Mouse (Mus musculus) testis, postnatal 14 days (tissue): ENCODE data around the gene Syne1.

Source experiments
- DNase-seq: peaks from one replicate; pipeline ENCODE4 v3.0.0; 2021; ENCODE audit warnings: low spot score

Gene Syne1

DNA sequence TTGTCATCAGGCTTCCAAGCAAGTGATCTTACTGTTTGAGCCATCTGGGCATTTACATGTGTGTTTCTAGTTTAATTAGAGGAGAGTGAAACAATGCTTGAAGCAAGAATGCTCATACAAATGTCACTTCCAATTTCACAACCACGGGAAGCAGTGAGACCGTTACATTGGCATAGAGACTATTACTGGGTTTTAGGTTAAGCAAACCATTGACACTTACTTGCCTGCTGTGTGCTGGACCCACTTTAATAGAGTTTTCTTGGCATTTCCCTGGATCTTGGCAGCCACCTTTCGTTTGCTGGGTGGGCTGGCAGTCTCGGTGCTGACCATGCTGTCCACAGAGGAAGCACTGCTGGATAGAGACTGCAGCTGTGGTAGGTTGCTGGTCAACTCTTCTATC, 127.3 kb downstream of the Syne1 start:
- DNase-seq, result no peak

DNA sequence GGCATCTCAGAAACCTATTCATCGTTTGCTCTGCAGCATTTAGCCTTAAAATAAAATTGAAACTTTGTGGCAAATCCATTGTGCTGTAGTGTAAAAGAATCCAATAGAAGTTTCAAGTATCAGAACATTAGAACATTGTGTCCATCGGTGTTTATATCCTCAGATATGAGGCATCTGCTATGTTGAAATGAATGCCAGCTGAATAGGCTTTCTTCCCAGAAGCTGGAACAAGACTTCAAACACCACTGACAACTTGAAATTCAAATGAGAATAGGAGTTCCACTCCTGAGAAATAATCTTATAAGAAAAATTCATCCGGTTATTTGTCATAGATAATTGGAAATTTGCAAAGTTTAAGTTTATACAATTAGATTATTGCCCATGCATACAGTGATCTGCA, 135.6 kb downstream of the Syne1 start:
- no peak for DNase-seq

DNA sequence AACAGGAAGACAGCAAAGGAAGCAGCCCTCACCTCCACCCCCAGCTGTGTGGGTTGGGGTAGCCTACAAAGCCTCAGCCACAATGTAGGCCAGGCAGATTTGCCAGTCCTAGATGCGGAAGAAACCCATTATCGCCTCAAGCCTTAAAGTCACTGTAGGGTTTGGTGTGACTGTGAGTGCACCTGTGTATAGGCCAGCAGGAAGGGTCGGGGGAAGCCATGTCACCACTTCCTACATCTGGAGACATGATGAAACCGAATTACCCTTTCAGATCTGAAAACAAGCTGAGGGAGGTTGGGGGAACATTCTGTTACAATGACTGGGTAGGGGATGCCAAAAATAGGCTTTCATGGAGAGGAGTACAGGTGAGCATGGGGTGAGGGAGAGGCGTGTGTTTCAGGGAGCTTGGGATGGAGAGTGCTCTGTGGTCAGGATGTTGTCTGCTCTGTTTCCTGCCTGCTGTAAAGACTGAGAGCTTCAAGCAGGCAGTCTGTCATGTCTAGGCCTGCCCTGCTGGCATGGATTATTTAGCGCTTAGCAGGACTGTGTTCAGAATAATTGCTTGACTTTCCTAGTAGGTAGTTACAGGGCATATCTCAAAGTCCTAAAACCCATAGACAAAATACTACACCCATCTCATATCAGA, 167.0 kb downstream of the Syne1 start:
- DNase-seq, result no peak

DNA sequence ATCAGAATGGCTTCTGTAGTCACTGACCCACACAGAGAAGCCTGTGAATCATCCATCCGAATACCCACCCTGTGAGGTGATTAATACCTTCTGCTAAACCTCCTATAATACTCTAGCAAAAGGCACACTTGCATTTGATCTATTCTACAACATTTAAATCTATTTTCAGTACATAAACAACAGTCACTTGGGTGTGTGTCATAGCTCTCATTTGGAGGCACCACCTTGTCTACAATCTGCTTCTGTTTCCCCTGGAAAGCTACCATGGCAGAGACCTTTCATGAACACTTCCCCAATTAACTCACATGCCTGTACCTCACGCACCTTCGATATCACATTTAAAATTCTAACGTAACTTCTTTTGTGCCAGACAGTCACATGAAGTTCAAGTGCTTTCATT, 169.7 kb downstream of the Syne1 start:
- no peak for DNase-seq

DNA sequence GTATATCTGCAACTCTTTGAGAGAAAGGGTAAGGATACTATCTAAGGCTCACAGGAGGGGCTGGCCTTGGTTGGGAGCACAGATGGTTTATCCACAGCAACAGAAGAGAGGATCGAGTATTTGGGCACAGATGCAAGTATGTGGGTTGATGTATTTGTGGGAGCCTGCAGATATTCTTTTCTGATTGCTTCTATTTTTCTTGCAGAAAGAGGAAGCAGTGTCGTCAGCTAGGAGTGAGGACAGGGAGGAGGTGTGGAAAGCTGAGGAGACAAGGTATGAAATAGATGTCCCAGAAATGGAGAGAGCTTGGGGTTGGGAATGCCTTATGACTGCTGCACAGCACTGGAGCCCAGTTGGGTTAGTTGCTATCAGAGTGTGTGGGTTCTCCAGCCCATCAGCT, 172.3 kb downstream of the Syne1 start:
- DNase-seq, result no peak

DNA sequence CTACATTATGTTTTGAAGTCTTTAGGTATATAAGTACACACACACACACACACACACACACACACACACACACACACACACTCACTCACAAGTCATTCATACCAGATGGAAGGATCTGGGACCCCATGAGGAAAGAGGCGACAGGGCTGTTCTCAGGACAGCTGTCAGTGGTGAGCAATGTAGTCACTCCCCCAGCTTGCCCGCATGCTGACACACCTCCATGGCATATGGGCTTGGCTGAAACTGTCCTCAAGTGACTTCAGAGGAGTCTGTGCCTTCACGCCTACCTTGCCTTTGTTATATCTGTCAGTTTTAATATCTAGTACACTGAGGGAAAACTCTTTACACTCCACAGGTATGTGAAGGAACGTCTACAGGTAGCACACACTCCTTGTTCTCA, 181.7 kb downstream of the Syne1 start:
- DNase-seq, result no peak

DNA sequence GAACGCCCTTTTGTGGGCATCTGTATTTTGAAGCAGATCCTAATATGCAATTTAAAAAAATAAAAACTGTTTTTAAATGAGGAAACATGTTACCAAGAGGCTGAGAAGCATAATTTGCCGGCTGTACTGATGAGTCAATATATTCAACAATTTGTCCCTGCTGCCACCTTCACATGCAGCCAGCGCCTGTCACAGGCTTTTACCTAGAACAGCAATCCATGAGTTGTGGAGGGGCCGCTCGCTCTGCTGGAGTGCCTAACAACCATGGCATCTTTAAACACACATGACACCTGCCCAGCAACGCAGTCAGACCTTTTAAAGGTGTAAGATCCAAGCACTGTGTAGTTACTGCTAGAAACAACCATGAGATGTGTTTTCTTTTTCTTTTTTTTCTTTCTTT, 183.0 kb downstream of the Syne1 start:
- DNase-seq, result no peak

DNA sequence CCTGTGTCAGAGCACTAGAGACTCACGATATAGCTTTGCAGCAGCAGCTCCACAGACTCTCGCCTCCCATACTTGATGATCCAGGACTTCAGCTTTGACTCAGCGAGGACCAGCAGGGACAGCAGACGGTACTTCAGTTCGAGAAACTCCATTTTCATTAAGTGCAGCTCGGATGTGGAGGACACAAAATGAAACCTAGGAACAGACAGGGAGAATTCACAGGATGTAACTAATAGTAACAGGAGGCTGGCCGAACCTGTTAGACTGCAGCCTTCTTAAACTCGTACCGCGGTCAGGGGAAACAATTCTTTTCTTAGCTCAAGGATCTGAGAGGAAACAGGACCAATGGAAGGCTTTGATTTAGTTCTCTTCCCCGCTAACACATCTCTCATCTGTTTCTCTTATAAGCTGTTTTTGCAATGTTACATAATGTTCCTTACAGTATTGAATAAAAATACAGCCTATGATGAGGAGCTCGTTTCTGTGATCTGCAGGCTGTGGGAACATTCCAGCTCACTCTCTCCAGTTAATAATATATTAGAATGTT, 183.7 kb downstream of the Syne1 start:
- DNase-seq, result no peak

DNA sequence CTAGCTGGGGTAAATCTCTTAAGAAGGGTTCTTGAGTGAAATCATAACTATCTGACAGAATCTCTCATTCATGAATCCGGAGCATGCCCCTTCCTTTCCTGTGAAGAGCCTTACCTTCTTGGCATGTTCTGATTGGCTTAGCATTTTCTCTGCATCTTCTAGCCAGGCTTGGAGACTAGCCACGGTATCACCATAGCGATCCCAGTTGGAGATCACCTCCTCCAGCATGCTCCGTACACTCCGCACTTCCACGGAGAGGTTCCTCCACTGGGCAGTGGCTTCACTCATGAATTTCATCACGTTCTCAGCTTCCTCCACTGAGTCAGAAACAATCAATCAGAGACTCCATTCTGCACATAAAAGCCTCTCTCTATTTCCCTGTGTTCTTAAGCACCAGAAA, 190.7 kb downstream of the Syne1 start:
- DNase-seq, result no peak

DNA sequence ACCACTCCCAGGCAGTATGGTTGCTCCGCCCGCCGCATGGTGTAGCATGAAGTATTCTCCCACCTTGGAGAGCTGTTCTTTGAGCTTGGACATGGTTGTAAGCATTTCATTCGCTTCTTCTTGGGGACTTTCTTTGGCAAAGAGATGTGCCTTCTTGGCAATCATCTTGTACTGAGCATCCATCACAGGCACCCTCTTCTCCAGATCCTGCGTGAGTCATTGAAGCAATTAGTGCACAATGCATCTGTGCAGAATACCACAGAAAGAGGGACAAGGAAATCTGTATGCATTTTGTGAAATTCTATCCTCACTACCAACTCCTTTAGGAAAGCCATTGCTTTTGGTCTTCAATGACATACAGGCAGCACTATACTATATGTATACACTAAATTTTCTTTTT, 194.7 kb downstream of the Syne1 start:
- no peak for DNase-seq

DNA sequence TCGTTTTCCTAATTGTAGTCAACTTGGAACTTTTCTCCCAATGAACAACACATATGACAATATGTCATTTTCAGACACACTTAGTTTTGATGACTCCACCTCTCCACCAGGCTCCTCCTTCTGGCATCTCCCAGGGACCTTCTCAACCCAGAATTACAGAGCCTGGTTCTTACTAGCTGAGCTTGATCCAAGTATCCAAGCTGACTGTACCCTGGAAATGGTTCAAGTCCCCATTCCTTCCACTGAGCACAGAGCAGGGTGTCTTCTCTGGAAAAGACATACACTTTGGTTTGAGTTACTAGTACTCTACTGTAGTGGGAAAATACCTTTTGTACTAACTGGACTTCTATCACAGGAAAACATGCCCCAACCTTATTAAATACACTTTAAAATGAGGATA, 197.9 kb downstream of the Syne1 start:
- DNase-seq, result no peak

DNA sequence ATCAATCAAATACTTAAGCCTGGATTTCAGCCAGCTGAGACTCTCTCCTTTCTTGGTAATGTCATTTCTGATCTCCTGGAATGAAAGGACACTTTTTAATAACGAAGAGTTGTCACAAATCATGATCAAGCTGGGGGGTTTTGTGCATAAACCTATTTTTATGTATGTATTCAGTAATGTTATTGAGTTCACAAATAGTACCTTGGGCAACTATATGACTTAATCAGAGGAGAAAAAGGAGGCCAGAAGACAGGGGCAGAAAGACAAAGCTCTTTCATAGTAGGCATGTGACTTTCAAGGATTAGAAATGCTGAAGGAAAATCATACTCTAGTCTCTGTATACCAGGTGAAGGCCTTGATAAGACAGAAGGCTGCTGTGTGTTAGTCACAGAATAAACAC, 204.4 kb downstream of the Syne1 start:
- DNase-seq, result no peak

DNA sequence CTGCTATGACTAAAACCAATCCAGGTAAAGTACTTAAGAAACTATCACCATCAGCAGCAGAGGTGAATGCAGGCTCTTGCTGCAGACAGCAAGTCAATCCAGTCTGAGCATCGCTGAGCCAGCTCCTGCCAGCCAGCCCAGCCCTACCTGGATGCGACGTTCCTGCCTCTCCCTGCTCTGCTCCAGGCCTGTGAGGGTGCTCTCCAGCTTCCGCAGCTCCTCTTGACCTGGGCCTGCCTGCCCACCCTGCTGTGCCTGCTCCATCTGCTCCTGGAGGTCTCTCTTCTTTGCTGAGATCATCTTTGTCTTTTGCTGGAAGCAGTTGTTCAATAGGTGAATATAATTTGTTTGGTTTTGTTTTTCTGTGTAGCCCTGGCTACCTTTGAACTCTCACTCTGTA, 208.1 kb downstream of the Syne1 start:
- DNase-seq, result no peak

DNA sequence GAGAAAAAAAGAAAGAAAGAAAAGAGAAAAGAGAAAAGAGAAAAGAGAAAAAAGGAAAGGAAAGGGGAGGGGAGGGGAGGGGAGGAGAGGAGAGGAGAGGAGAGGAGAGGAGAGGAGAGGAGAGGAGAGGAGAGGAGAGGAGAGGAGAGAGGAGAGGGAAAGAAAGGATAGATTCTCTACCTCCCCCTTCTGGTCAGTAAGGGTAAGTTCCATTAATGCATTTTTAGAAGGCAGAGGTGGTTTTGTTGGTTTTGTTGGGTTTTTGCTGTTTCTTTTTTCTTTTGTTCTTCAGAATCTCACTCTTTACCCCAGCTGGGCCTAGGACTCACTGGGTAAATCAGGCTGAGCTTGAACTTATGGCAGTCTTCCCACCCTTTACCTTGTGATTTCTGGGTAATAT, 214.9 kb downstream of the Syne1 start:
- DNase-seq, result no peak

DNA sequence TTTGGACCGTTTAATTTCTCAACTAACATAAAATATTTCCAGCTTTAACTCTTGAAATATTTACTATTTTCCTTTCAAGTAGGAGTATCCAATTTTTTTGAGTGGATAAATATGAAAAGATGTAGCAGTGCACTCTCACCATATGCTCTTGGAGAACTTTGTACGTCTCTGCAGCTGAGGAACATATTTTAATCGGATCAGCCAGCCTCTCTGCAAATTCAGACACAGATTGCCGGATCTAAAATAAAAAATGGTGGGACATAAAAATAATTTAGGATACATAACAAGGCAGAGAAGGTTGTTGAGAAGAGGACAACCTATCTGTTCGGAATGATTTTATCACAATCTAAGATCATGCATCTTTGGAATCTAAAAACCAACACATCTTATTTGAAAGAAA, 218.5 kb downstream of the Syne1 start:
- no peak for DNase-seq

DNA sequence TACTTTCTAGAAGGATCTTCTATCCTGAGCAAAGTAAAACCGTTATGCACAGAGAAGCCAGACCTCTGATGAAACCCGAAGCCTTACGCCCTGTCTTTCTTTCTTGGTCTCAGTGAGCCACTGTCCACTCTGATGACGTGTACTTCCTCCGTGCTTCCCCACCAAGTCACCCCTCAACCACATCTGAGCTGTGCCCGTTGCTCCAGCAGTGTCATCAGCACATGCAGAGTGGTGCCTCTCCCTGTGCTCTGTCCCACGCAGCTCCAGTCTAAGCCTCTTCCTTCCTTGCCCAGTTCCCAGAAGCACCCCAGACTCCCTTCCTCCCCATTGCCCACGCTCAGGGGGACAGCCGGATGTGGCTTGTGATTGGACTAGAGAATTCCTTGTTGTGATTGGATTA, 224.6 kb downstream of the Syne1 start:
- no peak for DNase-seq

DNA sequence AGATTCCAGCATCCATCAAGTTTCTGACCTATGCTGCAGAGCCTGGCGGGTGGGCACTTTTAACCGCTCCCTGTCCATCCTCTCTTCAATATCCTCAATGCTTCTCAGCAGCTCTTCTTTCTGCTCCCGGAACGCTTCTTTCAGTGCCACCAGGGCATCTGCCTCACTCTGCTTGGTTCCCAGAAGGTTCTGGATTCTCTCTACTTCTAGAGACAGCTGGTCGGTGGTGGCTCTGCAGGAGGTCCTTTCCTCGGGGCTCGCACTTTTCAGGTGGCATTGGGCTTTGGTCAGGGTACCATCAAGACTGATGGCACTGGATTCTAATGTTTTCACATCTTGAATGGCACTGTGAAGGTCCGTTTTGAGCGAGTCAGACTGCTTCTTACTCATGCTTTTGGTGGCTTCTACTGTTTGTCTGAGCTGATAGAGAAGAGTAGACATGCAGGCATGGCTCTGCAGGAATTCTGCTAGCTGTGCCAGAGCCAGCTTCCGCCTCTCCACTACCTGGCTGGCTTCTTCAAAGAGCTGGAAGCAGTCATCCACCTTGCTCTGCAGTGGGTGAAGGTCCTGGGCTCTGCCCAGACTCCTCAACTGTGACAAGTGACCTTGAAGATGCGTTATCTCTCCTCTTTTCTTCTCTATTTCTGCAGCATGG, 227.4 kb downstream of the Syne1 start:
- DNase-seq, result no peak

DNA sequence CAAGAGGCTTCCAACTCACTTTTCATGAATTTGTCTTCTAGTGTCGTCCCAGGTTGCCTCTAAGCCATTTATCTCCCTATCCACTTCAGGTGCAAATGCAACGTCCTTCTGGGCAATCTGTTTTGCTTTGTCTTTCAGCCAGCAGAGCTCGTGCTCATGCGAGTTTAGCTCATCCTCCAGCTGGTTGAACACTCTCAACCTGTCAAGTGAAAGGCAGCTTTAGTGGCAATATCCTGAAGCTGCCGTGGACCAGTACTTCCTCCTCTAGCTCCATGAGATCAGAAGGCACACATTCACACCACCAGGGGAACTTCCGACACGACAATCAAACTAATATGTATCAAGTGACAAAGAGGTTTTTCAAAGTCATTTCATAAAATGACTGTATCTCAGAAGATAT, 228.7 kb downstream of the Syne1 start:
- DNase-seq, result no peak

DNA sequence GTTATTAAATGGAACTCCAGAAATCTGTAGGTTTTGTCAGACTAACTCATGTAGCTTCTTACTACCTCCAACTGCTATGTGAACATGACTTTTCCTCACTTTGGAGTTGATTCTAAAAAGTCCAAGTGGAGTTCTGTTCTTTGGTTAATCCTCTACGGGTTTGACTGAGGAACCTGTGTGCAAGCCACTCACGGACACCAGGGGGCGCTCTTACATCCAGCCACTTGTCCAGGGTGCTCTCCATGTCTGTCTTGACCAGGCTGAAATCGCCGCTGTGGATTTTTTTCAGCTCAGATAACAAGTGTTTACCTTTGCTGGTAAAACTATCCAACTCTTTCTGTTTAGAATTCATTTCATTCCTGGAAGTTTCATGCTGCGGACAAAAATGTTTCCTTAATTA, 233.7 kb downstream of the Syne1 start:
- DNase-seq, result peak; percentile 55

DNA sequence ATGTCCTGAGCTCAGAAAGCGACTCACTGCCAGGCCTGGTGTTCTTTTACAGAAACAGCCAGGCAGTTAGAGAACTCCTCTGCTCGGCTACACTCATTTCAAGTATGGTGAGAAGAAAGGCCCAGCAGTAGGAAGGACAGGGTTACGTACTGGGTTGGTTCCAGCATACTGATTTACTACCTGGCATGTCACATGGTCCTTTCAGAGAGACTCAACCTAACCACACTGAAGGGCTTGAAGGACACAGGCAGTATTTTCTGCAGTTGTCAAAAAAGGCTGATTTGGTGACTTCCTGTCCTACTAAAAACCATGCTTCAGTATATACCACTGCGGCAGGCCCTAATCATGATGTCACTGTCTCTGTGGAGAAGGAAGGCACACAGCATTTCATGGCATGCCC, 238.8 kb downstream of the Syne1 start:
- no peak for DNase-seq

DNA sequence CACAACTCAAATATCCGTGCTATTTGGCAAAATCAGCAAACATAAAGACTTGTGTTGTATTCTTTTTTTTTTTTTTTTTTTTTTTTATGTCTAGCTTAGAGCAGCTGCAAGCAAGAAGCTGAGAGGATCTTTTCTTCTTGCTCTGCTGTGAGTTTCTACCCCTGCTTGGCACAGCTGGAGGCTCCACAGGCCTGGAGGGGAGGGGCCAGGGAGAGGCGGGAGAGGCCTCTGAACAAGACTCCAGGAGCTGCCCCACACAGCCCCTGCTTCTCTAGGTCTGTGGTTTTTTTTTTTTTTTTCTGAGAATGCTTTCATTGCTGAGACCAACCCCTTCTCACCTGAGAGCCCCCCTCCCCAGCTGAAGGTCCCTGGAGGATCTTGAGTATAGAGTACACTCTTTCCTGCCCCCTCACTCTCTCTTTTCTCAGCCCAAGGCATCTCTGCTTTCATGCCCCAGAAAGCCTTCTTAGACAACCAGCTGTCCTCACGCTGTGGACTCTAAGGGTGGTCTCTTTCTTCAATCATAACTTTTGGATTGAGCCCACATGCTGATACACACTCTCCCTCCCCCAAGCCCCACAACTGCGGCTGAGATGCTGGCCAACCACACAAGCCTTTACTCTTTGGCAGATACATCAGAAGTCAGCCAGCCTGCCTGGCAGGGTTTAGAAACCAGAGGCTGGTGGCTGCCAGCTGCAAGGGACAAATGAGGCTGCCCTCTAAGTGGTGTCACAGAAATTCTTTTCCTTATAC, 241.1 kb downstream of the Syne1 start:
- no peak for DNase-seq

DNA sequence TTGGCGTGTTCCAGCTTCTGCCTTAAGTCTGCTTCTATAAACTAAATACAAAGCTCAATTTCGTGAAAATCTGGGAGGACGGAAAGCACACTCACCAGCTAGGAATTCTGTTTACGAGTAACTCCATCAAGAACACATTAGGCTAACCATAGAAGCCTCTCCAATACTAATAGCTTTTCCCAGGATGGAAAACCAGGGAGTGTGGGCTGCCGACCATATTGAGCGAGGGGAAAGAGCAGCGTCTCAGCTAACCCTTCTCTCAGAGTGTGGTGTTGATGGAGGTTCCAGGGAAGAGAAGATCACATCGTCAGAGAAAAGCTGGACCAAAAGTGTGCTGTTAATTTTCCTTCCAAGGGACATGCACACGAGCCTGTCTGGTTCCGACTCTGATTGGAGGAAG, 241.9 kb downstream of the Syne1 start:
- no peak for DNase-seq

DNA sequence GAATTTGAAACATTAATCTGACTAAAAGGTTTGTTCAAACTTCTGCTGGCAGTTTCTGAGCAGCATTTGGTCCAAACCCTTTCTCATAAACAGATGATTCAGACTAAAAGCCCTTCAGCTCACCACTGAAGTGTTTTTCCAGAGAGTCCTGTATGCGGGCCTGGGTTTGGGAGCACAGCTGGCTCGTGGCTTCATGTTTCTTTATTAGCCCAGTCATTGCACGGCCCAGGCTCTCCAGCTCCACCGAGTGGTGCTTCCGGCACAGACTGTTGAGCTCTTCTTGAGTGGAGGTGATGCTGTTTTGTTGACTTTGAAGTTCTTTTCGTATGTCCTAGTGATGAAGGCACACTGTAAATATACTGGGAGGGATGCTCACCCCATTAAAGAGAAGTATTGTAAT, 245.7 kb downstream of the Syne1 start:
- no peak for DNase-seq
